Mouse (Mus musculus): ENCODE data around the gene Perm1.

DNA sequence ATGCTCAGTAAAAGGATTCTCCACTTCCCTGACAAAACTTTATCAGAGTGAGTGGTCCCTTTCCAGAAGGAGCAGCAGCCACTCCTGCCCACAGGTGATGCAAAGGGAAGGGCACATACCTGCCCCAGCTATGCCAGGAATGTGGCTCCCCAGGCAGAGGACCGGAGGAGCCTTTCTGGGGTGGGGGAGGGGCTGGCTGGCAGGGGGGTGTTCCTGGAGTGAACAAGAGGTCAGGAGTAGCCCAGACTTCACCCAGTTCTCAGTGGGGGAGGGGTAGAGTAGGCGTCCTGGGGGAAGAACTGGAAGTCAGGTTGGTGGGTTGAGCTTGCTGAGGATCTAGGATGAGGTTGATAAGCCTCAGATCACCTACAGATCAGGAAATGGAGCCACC, 22.5 kb upstream of the Perm1 start:
- TF ChIP-seq CTCF (IDR thresholded peaks at IDR 0.05; ENCODE audit: low read depth) = no peak
- TF ChIP-seq EP300 (IDR thresholded peaks at IDR 0.05; ENCODE audit: low read depth) = no peak
